Mouse (Mus musculus) adrenal gland, postnatal 14 days (tissue): Measurements from ENCODE around the gene Arl1. TPM values are rescaled to one million over a fixed set of nuclear protein-coding genes. Genes with fewer than 3 reads are reported as not detected.
"Not testable (repeated sequence)": the region's sequence is repeated elsewhere in the genome, so short reads cannot be mapped to it uniquely, and the experiment has no call there.

Experiments used
- DNase-seq: peaks from one replicate; pipeline ENCODE4 v3.0.0; 2021; ENCODE audit warnings: mixed read lengths
- long read RNA-seq, 2 experiments: library from polyadenylated mRNA; stranded (forward); transcript quantifications; one replicate each; pipeline ENCODE4 v2.0.0; 2021
- total RNA-seq: library from RNA; stranded (reverse); gene quantifications from 2 replicates; pipeline ENCODE4 v1.2.3, GENCODE M21; 2021

Arl1 gene
- 89.2 and 93.7 TPM in 2 replicates for total RNA-seq
- long read RNA-seq, experiment 1, transcript Arl1-202 (6 exons, 2,080 nt) = major isoform, 227 of 247 reads
- long read RNA-seq, experiment 1, partial matches to known transcripts = 11 of 247 reads
- long read RNA-seq, experiment 1, other reads (novel, unspliced or antisense) = 9 of 247 reads
- long read RNA-seq, experiment 2, transcript Arl1-202 (6 exons, 2,080 nt) = major isoform, 142 of 150 reads
- long read RNA-seq, experiment 2, partial matches to known transcripts = 1 of 150 reads
- long read RNA-seq, experiment 2, other reads (novel, unspliced or antisense) = 7 of 150 reads

DNA sequence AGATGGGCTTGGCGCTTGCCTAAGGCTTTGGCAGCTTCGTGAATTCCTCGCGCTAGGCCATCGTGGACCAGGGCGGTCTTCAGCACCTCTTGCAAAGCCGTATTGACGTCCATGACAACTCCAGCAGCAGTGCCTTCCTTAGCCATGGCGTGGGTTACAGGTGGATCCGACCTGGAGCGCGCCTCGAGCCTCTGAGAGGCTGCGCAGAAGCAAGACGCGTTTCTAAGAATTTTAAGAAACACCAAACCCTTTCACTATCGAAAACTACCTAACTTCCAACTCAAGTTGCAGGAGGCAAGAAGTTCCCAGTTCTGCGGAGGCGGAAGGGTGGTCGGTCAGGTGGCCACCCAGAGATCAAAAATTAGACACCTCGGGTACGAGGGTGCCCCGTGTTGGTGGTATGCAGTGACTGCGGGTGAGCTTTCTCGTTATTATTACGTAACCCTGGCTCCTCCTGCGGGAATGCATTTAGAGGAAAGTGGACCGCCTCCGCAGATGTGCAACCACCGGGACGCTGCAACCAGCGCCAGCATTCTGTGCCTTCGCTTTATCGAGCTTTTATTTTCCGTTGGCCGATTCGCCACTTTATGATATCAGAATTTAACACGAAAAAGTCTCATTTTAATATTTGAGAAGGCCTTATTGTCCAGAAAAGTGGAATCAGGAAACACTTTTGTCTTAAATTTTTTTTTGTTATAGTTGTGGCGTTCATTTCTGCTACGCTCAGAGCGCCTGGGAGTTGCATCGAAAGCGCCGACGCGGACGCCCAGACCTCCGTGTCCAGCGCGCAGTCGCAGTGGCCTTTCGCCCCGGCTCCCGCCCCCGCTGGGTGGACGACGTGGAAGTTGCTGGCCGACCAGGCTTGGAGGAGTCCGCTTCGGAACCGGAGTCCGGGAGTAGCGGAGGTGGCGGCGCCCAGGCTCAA is at the start of gene Arl1:
TSS of gene Arl1 (plus strand) at position 288 of the 925 bp plus-strand sequence.
- DNase-seq = peak; percentile 98

DNA sequence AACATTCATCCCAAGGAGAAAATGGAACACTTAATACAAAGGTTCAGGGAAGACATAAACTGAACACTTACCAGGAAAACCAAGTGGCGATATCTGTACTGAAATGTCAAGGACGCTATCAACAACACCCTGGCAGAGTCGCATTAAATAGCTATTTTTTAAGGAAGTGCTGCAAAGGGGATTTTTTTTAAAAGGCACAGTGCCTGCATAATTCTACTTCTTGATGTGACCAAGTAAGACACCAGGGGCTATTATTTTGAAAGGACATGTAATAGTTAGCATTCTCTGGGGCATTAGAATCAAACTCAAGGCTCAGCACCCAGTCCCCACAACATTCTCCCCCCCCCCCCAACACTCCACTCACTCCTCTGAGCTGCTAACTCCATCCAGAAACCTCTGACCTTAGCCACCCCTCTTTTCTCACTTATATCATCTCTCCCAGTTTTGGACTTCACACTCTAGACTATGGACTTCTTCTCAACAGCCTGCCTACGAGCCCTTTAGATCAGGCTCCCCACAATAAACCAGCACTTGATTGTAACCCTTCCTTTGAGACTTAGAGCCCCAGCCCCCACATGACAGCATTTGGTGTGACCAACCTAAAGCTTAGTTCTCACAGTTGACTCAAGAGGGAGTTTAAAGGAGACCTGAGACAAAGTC is 47.6 kb upstream of the Arl1 start:
- peak; percentile 10 for DNase-seq

DNA sequence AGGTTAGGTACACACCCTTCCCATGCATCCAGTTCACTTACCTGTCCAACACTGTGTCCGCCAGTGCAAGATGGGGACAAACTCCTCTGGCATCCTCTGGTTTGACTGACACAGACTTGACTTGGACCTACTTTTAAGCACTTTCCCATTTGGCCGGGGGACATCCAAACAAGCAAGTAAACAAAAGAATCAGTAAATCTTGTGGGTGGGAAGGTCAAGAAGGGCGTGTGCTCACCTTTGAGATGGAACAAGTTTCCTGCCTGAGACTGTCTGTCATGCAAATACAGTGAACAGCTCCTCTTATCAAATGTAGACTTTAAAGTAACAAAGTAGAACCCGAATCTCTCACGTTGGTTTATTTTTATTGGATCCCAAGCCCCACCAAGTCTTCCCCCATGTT is 45.7 kb upstream of the Arl1 start, which contains the start of gene Spic:
TSS of gene Spic (minus strand) at position 91 of the 400 bp plus-strand sequence.
- DNase-seq = no peak

DNA sequence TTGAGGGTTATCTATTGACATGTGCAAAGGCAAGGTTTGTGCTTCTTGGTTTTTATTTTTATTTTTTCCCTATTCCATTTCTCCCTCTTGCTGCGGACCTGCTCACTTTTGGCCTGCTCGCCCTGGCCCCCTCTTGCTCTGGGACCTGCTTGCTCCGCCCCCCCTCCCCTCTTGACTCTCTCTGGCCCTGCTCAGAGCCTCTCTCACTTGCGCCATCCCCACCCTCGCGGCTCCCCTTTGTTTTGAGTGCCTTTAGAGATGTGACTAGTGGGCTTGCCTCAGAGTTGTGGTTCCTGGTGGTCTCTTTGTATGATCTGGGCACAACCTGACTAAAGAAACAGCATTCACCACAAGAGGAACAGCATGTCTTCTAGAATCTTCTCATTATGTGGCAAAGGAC is 29.7 kb upstream of the Arl1 start:
- DNase-seq = no peak

DNA sequence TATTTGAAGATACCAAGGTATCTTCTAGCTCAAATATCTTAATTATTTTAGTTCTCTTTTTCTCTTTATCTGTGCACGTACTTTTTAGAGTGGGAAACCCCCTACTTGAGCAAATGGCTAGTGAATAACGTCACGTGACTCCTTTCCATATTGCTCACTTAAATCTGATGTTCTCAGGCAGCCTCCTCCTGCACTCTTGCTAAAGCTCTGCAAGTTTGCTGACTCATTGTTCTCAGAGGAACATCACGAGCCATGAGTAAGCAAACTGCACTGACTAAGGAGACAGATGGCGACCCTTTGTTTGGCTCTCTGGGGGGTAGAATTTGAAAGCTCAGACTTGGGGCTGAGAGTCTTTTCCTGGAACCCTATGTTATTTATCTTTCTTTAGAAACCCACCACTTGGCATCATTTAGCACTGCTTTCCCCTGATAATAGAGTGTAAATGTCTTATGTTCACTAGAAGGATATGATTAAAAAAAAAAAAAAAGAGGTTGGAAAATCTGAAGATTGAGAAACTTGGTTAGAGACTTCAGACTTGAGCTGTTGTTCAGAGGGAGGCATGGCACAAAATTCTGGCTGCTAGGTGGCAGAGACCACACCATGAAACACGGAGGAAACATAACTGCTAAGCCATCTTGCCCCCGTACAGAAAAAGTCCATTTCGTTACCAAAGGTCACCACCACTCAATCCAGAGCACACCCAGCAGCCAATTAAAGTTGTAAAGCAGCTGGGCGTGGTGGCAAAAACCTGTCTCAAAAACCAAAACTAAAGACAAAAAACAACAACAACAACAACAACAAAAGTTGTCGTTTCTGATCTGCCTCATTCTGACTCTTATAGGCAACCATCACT is 21.8 kb upstream of the Arl1 start:
- DNase-seq = no peak

DNA sequence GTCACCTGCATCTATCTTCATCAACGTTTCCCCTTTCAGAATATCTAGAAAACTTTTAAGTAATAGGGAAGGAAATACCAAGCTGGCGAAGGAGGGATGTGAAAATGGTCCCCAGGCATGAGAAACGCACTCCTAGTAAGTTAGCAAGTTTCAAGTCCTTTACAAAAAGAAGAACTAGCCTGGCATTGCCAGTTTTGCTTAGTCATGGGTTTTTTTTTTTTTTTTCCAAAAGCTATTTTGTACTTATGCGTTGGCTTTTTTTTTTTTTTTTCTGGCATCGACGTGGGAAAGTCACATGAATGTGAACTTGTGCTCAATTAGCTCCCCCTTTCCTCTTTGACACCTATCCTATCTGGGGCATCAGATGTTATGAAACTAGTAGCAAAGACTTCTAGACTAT is 18.3 kb upstream of the Arl1 start:
- DNase-seq = no peak

DNA sequence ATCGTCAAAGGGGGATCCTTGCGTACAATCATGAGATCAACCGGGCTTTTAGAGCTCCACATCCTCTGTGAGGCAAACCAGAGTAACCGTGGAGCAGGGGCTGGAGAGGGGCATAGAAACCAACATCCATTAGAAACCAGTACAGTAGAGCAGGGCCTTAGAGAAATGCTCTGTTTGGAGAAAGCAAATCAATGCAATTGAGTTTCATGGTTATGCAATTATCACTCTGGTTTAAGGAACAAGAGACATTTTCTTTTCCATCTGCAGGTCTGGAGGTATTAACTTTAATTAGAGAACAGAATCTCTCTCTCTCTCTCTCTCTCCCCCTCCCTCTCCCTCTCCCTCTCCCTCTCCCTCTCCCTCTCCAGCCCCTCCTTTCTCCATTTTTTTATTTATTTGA is 15.9 kb upstream of the Arl1 start:
- DNase-seq = no peak

DNA sequence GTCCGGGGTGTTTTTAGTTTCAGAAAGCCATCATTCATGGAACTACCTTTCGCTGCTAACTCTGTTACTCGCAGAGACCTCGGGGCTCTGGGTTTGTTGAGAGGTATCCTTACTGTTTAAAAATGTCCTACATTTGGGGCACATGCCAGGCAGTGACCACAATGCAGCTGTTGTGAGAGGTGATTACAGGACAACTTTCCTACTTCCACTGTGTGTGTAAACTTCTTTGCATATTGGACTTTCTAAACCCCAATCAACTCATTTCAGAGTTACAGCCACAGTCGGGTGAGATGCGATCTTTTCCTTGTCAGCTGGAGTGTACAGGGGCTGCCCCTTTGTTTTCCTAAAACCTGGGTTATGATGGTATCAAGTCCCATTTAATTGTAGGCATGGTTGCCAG is 15.0 kb upstream of the Arl1 start:
- no peak for DNase-seq

DNA sequence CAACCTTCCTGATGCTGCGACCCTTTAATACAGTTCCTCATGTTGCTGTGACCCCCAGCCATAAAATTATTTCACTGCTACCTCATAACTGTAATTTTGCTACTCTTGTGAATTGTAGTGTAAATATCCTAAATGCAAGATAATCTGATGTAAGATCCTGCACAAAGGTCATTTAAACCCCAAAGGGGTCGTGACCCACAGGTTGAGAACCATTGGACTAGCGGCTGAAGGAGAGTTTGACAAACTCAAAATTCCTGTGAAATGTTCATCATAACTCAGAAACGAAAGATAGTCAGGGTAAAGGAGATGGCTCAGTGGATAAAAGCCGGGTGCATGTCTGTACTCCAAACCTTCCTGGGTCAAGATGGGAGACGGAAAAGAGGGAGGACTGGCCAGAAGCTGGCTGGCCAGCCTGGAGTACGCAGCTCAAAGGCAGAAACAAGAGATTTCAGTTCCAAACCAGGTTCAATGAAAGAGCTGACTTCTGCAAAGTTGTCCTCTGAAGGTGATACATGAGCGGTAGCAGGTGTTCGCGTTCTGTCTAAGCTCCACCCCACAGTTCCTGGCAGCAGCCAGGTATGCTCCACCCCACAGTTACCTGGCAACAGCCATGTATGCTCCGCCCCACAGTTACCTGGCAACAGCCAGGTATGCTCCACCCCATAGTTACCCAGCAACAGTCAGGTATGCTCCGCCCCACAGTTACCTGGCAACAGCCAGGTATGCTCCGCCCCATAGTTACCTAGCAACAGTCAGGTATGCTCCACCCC is 13.5 kb upstream of the Arl1 start:
- DNase-seq = no peak

DNA sequence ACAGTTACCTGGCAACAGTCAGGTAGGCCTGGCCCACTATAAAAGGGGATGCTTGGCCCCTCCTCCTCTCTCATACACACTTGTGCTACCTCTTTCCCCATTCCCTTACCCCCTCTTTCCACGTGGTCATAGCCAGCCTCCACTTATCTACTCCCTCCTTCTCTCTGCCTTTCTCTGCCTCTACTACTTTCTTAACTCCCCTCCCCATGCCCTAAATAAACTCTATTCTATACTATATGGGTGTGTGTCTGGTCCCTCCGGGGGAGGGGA is 13.0 kb upstream of the Arl1 start:
- no peak for DNase-seq

DNA sequence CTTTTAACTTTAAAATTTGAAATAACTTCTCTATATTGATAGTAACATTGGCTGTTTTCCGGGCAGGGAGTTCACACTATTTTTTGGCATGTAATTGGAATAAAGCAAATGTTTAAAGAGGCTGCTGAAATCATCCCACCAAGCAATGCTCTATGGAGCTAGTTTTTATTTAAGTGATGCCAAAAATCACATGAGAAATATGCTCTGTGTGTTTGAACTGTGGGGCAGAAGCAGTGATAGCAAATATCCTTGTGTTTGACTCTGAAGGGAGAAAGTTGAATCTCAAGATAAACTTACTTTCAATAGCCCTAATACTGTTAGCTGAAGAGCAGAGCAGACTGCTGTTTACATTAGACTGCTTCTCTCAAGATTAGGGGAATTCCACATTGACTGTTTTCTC is 11.0 kb upstream of the Arl1 start:
- DNase-seq = no peak

DNA sequence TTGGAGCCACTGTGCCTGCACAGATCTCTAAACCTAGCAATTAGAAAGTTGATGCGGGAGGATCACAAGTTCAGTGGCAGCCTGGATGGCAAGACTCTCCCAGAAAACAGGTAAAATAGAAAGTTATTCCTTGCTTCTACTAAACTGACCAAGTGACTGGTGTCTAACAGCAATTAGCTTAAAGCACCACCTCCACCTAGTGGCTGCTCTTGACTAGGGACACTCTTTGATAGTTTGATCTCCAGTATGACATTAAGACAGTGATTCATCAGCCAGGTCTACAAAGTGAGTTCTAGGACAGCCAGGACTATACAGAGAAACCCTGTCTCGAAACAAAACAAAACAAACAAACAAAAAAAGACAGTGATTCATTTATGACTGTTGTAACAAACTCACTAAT is 5.3 kb upstream of the Arl1 start:
- peak; percentile 43 for DNase-seq

DNA sequence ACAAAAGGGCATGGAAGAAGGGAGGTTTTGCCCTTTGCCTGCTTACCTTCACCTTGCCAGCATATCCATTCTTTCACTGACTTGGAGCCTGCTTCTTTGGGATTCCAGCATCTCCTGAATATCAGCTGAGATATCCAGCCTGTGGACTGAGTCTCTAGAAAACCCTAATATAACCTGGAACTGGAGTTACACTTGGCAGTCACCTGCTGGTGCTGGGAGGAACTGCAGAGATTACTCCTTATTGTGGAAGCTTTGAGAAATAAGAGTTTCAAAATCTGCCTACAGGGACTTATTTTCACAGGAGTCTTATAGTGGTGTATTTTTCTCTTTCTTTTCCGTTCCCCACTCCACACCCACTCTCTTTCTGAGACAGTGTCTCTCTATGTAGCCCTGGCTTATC is 3.5 kb upstream of the Arl1 start:
- DNase-seq = peak; percentile 67

DNA sequence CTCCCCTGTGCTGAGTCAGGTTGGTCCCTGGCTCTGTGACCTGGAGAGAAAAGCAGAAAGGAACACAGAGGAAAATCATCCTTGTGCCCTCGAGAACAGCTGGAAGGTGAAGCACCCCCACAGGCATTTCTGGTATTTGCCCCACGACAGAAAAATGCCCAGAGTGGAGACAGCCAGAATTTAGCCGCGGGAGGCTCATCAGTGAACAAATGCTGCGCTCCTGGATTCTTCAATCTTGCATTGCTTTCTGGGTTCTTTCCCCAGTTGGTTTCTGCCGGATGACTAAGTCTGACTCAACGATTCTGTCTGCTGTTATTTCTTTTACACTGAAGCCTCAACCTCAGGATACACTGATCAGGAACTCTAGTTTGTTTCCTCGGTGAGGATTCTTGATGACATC is 2.5 kb upstream of the Arl1 start:
- DNase-seq = no peak

DNA sequence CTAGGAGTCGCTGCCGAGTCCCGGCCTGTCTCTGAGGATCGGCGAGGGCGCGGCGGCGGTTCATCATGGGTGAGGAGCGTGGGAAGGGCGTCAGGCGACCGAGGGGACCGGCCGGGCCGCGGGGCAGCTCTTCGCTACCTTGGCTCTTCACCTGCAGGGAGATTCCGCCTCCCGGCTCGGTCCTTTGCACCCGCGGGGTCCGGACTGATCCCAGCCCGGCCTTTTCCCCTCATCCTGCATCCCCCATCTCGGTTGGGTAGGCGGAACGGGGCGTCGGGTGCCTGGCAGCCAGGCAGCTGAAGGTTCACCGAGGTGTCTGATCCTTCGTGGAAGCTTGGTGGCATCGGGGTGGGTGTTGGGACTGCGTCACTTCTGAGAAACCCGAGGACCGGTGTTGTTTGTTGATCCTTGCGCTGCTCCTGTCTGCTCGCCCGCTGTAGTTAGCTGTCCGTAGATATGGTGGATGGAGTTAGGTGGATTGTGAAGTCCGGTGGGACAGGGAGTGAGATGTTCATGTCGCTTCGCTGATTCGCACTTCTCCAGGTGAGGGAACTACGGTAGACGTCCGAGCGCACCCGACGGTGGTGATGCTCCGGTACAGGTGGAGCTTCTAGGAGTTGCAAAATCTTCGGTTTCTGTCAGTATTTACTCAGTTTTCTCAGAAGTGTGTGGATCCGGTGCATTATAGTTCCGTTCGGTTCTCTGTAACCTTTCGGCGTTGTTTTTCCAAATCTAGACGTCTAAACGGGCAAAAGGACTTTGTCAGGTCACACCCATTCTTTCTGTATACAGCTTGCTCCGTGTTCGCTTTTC is 1.0 kb downstream of the Arl1 start:
- no peak for DNase-seq

DNA sequence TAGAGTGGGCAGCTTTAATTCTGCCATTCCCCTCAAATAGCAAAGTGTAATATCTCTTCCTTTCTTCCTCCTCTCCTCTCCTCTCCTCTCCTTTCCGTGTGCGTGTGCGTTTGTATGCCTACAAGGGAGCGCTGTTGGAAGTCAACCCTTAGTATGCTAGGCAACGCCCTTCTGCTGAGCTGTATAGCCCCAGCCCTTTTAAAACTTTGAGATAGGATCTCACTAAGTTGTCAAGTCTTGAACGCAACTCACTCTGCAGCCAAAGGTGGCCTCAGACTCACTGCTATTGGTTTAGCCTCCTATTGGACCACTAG is 1.6 kb downstream of the Arl1 start:
- DNase-seq = no peak

DNA sequence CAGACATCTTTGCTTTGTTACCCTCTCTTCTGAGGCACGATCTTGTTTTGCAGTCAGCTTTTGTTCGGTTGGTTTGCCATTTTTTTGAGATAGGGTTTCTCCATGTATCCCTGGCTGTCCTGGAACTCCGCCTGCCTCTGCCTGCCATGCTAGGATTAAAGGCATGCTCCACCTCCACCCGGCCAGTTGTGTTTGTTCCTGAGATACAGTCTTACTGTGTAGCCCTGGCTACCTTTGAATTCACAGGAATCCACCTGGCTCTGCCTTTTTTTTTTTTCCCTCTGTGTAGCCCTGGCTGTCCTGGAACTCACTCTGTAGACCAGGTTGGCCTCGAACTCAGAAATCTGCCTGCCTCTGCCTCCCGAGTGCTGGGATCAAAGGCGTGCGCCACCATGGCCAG is 8.4 kb downstream of the Arl1 start:
- not testable (repeated sequence) for DNase-seq

DNA sequence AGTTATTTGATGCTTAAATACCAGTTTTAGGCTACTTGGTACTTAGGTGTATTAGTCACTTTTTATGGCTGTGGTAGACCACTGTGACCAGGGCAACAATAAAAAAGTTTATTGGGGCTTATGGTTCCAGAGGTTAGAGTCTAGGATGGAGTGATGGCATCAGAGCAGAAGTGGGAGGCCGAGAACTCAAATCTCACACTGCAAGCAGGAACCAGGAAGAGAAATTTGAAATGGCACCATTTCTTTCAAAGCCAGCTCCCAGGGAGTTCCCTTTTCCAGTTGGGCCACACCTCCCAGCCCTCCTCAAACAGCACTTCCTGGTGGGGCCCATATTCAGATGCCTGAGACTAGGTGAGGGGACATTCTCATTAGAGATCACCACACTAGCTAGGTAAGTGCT is 9.2 kb downstream of the Arl1 start:
- no peak for DNase-seq

DNA sequence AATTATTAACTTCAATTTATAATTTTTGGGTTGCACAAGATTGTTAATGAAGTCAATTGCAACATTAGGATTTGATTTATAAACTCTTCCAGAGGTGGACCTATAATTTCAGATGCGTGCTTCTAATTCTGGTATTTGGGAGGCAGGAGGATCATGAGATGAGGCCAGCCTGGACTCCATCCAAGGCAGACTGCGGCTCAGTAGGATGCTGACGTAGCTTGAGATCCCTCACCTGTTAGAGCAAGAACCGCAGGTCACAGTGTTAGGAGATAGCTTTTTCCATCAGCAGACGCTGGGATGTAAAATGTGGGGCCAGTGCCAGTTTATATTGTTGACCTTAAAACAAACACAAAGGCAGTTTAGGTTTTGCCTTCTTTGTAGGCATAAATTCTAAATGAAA is 10.1 kb downstream of the Arl1 start:
- no peak for DNase-seq

DNA sequence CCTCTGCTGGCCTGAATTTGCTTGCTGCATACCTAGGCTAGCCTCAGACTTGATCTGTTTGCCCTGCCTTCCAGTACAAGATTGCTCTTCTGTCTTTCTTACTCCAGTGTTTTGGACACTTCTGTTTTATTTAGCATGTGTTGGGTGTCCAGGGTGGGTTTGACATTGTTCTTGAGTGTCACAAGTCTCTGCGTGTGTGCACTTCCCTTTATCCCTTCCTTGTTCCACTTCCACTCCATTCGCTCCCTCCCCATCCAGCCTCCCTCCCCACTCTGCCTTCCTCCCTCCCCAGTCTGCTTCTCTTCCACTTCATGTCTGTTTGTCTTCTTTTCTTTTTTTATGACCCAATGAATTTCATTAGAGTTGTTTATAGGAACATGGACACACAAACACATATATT is 10.8 kb downstream of the Arl1 start:
- no peak for DNase-seq
